Mouse (Mus musculus) kidney, embryonic 15.5 days (tissue): ENCODE results near the gene Pdcd1. TPM values are rescaled to one million over a fixed set of nuclear protein-coding genes. Genes with fewer than 3 reads are reported as not detected.
"Not testable (repeated sequence)": the region's sequence is repeated elsewhere in the genome, so short reads cannot be mapped to it uniquely, and the experiment has no call there.

Source experiments
- ATAC-seq: fragments of 200-750 bp; cut with Nextera tagmentation; replicated peaks from 2 replicates; pipeline ENCODE4 v1.8.0; 2017; ENCODE audit warnings: moderate TSS enrichment; ENCODE audit not compliant: low FRiP score
- H3K27ac ChIP-seq: fragments of 300-500 bp; sonication (generic); 2 replicates; pipeline ENCODE4 v1.5.1; 2015; ENCODE audit warnings: mild to moderate bottlenecking, inconsistent platforms
- H3K27me3 ChIP-seq: fragments of 300-500 bp; sonication (generic); 2 replicates; pipeline ENCODE4 v1.6.1; 2015; ENCODE audit warnings: inconsistent platforms
- H3K36me3 ChIP-seq: fragments of 300-500 bp; sonication (generic); 2 replicates; pipeline ENCODE4 v1.6.1; 2015; ENCODE audit warnings: inconsistent platforms
- H3K4me1 ChIP-seq: fragments of 300-500 bp; sonication (generic); 2 replicates; pipeline ENCODE4 v1.6.1; 2015; ENCODE audit warnings: inconsistent platforms
- H3K4me2 ChIP-seq: fragments of 300-500 bp; sonication (generic); 2 replicates; pipeline ENCODE4 v1.6.1; 2015; ENCODE audit warnings: moderate library complexity, mild to moderate bottlenecking, inconsistent platforms
- H3K4me3 ChIP-seq: fragments of 300-500 bp; sonication (generic); replicated peaks from 2 replicates; pipeline ENCODE4 v1.5.1; 2015; ENCODE audit warnings: mild to moderate bottlenecking, inconsistent platforms
- H3K9ac ChIP-seq: fragments of 300-500 bp; sonication (generic); 2 replicates; pipeline ENCODE4 v1.6.1; 2015; ENCODE audit warnings: mild to moderate bottlenecking, inconsistent platforms
- H3K9me3 ChIP-seq: fragments of 300-500 bp; sonication (generic); replicated peaks from 2 replicates; pipeline ENCODE4 v1.6.1; 2016; ENCODE audit warnings: inconsistent platforms
- WGBS: fragments of 180-500 bp; shearing (Covaris S2); methylation state at CpG from one replicate; pipeline ENCODE4 v1.1.7; 2015; ENCODE audit warnings: mixed read lengths; 5-methylcytosine and 5-hydroxymethylcytosine counted together
- polyA plus RNA-seq: library from polyadenylated mRNA; unstranded; fragments of >200 nt; fragmentation: Nextera tagmentation; extraction: Ambion mirVana; gene quantifications from 2 replicates; pipeline ENCODE4 v1.2.1, GENCODE M21; 2015

The Pdcd1 gene
- polyA plus RNA-seq: not detected in 2 replicates

GRCm38 (mm10) chr1:94052373-94052772, at the start of gene Pdcd1:
Pdcd1 (minus strand) TSS chr1:94052553.
- Histone ChIP-seq H3K4me3 (no peak within 1 kb of the TSS), H3K27ac (no peak within 1 kb of the TSS), H3K4me1 (no peaks in the 10 kb centered on the region), H3K27me3 (no peaks in the 10 kb centered on the region), H3K9ac (no peak within 1 kb of the TSS), H3K9me3 (no peaks in the 10 kb centered on the region), H3K36me3 (no peaks in the 10 kb centered on the region), H3K4me2 (no peak within 1 kb of the TSS)
- no peak for ATAC-seq
- WGBS: 47% methylated on average over 5 of the region's 6 CpGs

- H3K4me2 ChIP-seq: no peak overlapping the region
- no peaks in the 10 kb centered on the region for H3K27me3 ChIP-seq
- WGBS: 89% methylated on average over 1 of the region's 1 CpGs
- H3K9me3 ChIP-seq: no peaks in the 10 kb centered on the region
- no peak overlapping the region for H3K9ac ChIP-seq
- ATAC-seq: no peak
- H3K4me3 ChIP-seq: no peak overlapping the region
- no peaks in the 10 kb centered on the region for H3K4me1 ChIP-seq
- no peak overlapping the region for H3K27ac ChIP-seq
- H3K36me3 ChIP-seq: no peaks in the 10 kb centered on the region
Measured at GRCm38 (mm10) chr1:94091788-94092187, 39.4 kb upstream of the Pdcd1 start.

DNA sequence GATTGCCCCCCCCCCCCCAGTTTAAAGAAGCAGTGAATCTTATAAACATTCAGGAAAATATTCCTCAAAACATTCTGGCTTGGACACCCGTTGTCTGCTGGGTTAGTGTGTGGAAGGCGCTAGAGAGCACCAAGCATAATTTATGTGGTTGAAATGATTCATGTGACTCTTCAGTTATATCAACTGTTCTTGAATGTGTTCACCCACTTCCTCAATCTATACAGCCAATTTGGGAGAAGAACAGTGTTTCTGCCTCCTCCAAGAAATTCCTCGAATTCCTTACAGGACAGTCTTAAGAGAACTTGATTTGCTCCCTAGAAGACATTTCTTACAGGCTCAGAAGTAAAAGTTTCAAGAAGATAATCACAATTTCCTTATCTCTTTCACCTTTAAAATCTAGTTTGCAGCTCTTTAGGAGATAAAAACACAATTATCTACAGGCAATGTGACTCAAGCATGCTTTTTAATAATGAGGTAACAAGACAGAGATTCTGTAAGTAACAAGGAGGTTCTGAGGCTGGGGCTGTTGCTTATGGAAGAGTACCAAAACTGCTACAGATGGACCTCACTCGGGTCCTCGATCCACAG, 34.1 kb upstream of the Pdcd1 start:
- H3K4me2 ChIP-seq: no peak overlapping the region
- no peak for ATAC-seq
- WGBS: 75% methylated on average over 5 of the region's 5 CpGs

DNA sequence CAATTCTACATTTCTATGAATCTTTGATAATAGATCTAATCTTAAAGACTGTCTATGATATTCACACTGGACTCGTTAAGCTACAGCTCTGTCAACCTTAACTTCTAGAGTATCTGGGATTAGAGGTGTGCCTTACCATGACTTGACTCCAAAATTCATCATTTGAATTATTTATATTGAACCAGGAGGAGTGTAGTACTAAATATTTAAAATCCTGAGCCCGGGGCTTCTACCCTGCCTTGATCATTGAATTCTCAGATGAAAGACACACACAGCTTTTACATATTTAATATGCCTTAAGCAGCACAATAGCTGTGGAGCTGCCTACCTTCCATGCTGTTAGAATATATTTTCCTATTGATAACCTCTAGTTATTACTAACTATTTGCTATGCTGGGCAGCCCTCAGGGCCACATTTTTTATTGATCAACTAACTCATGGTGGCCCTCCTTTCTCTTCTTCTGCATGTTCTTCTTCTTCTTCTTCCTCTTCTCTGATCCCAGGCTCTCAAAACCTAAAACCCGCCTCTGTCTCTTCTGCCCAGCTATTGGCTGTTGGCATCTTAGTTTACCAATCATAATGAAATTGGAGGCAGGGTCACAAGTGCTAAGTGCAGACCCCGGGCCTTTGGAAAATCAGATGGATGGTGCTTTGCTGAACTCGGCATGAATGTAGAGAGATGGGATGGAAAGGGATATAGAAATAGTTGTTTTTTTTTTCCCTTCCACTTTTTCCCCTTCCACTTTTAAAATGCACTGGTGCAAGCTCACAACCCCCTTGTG, 33.2 kb upstream of the Pdcd1 start:
- no peak overlapping the region for H3K27ac ChIP-seq
- H3K9ac ChIP-seq: no peak overlapping the region
- H3K9me3 ChIP-seq: no peaks in the 10 kb centered on the region
- no peak overlapping the region for H3K4me2 ChIP-seq
- 86% methylated on average over 5 of the region's 5 CpGs for WGBS
- peaks cover 5% of the 10 kb centered on the region; the same call in 1 of the 2 replicates for H3K27me3 ChIP-seq
- H3K4me3 ChIP-seq: no peak overlapping the region
- no peaks in the 10 kb centered on the region for H3K36me3 ChIP-seq
- no peaks in the 10 kb centered on the region for H3K4me1 ChIP-seq
- ATAC-seq: no peak

More for the DNA sequence above, 34.1 kb upstream of the Pdcd1 start:
- Histone ChIP-seq H3K27me3 (no peaks in the 10 kb centered on the region), H3K9me3 (no peaks in the 10 kb centered on the region), H3K9ac (no peak overlapping the region), H3K4me1 (no peaks in the 10 kb centered on the region), H3K36me3 (no peaks in the 10 kb centered on the region), H3K4me3 (no peak overlapping the region), H3K27ac (no peak overlapping the region)

- H3K36me3 ChIP-seq: no peaks in the 10 kb centered on the region
- WGBS: 85% methylated on average over 6 of the region's 6 CpGs
Measured at GRCm38 (mm10) chr1:94081761-94082160, 29.4 kb upstream of the Pdcd1 start.

DNA sequence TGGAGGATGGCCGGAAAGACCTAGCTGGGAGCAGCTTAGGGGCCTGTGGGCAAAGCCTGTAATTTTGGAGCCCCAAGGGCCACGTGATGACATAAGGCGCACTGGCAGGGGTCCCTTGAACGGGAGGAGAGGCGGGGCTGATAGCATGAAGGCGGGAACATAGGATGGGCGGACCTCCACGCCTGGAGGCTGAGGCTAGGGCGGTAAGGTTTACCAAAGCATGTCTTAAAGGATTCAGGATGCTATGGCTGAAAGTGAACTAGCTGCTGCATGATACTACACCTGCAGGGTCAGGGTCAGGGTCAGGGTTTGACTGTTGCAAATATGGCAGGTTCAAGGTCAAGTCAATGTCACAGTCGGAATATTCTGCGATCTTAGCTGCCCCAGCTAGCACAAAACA, 28.8 kb upstream of the Pdcd1 start:
- peaks cover 13% of the 10 kb centered on the region; the same call in 1 of the 2 replicates for H3K27me3 ChIP-seq
- 51% methylated on average over 11 of the region's 11 CpGs for WGBS
- peak overlapping the region; percentile 10 for H3K4me3 ChIP-seq
- H3K4me1 ChIP-seq: no peaks in the 10 kb centered on the region
- H3K9ac ChIP-seq: no peak overlapping the region
- ATAC-seq: no peak
- H3K27ac ChIP-seq: no peak overlapping the region
- peak overlapping the region; percentile 37 for H3K4me2 ChIP-seq
- H3K9me3 ChIP-seq: no peaks in the 10 kb centered on the region
- H3K36me3 ChIP-seq: no peaks in the 10 kb centered on the region

More at GRCm38 (mm10) chr1:94081761-94082160, 29.4 kb upstream of the Pdcd1 start:
- no peak overlapping the region for H3K27ac ChIP-seq
- no peak overlapping the region for H3K4me2 ChIP-seq
- H3K4me1 ChIP-seq: no peaks in the 10 kb centered on the region
- ATAC-seq: no peak
- H3K4me3 ChIP-seq: no peak overlapping the region
- H3K9me3 ChIP-seq: no peaks in the 10 kb centered on the region
- peaks cover 13% of the 10 kb centered on the region; the same call in 1 of the 2 replicates for H3K27me3 ChIP-seq
- H3K9ac ChIP-seq: no peak overlapping the region

- Histone ChIP-seq H3K4me1 (no peaks in the 10 kb centered on the region), H3K36me3 (no peaks in the 10 kb centered on the region), H3K27me3 (peaks cover 13% of the 10 kb centered on the region; the same call in 1 of the 2 replicates), H3K4me3 (peak overlapping the region; percentile 10), H3K27ac (no peak overlapping the region), H3K4me2 (peak overlapping the region; percentile 37), H3K9ac (no peak overlapping the region), H3K9me3 (no peaks in the 10 kb centered on the region)
- no peak for ATAC-seq
- WGBS: 49% methylated on average over 15 of the region's 15 CpGs
Measured at GRCm38 (mm10) chr1:94080718-94081117, 28.4 kb upstream of the Pdcd1 start.

- 2% methylated on average over 9 of the region's 9 CpGs for WGBS
- peak; percentile 90 for ATAC-seq
- H3K4me3 ChIP-seq: no peak overlapping the region
- no peaks in the 10 kb centered on the region for H3K4me1 ChIP-seq
- H3K27ac ChIP-seq: no peak overlapping the region
- peaks cover 13% of the 10 kb centered on the region; the same call in 1 of the 2 replicates for H3K27me3 ChIP-seq
- H3K36me3 ChIP-seq: no peaks in the 10 kb centered on the region
- H3K4me2 ChIP-seq: no peak overlapping the region
- no peaks in the 10 kb centered on the region for H3K9me3 ChIP-seq
- H3K9ac ChIP-seq: no peak overlapping the region
Measured at GRCm38 (mm10) chr1:94078835-94079440, 26.6 kb upstream of the Pdcd1 start.

- H3K9ac ChIP-seq: no peak overlapping the region
- H3K36me3 ChIP-seq: no peaks in the 10 kb centered on the region
- no peaks in the 10 kb centered on the region for H3K9me3 ChIP-seq
- H3K27ac ChIP-seq: no peak overlapping the region
- H3K4me2 ChIP-seq: no peak overlapping the region
- peaks cover 13% of the 10 kb centered on the region; the same call in 1 of the 2 replicates for H3K27me3 ChIP-seq
- no peak overlapping the region for H3K4me3 ChIP-seq
- ATAC-seq: no peak
- WGBS: 52% methylated on average over 3 of the region's 3 CpGs
- H3K4me1 ChIP-seq: no peaks in the 10 kb centered on the region
Measured at GRCm38 (mm10) chr1:94078314-94078713, 26.0 kb upstream of the Pdcd1 start.

GRCm38 (mm10) chr1:94076702-94077101, 24.3 kb upstream of the Pdcd1 start:
- WGBS: 43% methylated on average over 1 of the region's 1 CpGs

DNA sequence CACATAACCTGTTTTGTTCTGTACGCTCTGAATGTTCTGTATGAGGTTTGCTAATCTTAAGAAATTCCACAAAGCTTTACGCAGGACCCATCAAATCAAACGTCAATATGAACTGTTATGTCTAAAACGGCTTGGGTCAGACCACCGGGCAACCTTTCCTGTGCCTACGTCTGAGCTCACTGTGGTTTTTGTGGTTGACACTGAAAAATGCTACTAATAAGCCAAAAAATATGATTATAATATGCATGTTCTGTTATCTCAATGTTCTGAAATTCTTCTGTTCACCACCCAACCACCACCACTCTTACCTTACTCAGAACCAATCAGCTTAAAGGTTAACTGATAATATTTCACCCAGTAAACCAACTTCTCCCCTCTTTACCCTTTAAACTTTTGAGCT, 22.4 kb upstream of the Pdcd1 start:
- Histone ChIP-seq H3K9ac (no peak overlapping the region), H3K4me1 (no peaks in the 10 kb centered on the region), H3K4me2 (no peak overlapping the region), H3K27me3 (0 out of 2 replicates have a peak, but pooled peaks cover under 1% of the 10 kb centered on the region), H3K27ac (no peak overlapping the region), H3K36me3 (no peaks in the 10 kb centered on the region), H3K9me3 (no peaks in the 10 kb centered on the region), H3K4me3 (no peak overlapping the region)
- WGBS: 87% methylated on average over 6 of the region's 6 CpGs
- ATAC-seq: no peak

More at GRCm38 (mm10) chr1:94076702-94077101, 24.3 kb upstream of the Pdcd1 start:
- no peak overlapping the region for H3K4me2 ChIP-seq
- H3K4me3 ChIP-seq: no peak overlapping the region
- H3K36me3 ChIP-seq: no peaks in the 10 kb centered on the region
- ATAC-seq: no peak
- H3K9ac ChIP-seq: no peak overlapping the region
- no peak overlapping the region for H3K27ac ChIP-seq
- H3K9me3 ChIP-seq: no peaks in the 10 kb centered on the region
- no peaks in the 10 kb centered on the region for H3K4me1 ChIP-seq
- peaks cover 13% of the 10 kb centered on the region; the same call in 1 of the 2 replicates for H3K27me3 ChIP-seq

GRCm38 (mm10) chr1:94058281-94058680, 5.9 kb upstream of the Pdcd1 start:
- H3K27me3 ChIP-seq, H3K27ac ChIP-seq, H3K4me2 ChIP-seq, H3K9me3 ChIP-seq, H3K4me1 ChIP-seq, H3K9ac ChIP-seq, H3K4me3 ChIP-seq, H3K36me3 ChIP-seq, ATAC-seq: not testable (repeated sequence)
- 81% methylated on average over 1 of the region's 1 CpGs for WGBS
